Mouse (Mus musculus) frontal cortex, adult (tissue): ENCODE results near the gene Pik3r2.

Experiments used
- ATAC-seq: cut with Nextera tagmentation; 2 replicates; pipeline ENCODE4 v1.9.2; 2017; ENCODE audit warnings: mild to moderate bottlenecking, moderate library complexity, mixed read lengths; ENCODE audit not compliant: low TSS enrichment

Gene Pik3r2

GRCm38 (mm10) chr8:70801830-70802229 is 25.3 kb upstream of the Pik3r2 start:
- ATAC-seq, result no peak

- ATAC-seq, result 0 out of 2 replicates have a peak, but pooled peaks have one; percentile 3
Measured at GRCm38 (mm10) chr8:70801156-70801555, 24.6 kb upstream of the Pik3r2 start.

DNA sequence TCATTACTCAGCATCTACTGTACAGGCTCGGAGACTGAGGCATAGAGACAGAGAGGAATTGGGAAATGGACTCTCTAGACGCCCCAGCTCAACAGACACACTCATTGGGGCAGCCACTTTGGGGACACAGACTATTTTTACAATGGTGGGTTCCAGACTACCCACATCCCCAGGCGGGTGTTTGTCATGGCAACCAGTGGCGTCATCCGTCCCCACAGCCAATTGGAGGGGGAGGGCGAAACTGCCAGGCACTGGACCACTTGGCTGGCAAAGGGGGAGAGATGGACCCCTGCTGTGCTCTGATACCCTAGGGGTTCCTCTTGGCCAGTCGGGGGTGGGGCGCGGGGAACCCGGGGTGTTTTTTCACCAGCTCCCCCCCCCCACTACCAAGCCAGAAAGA is 24.1 kb upstream of the Pik3r2 start:
- ATAC-seq, result peak; percentile 11; the same call in 1 of the 2 replicates

GRCm38 (mm10) chr8:70798281-70798680 is 21.8 kb upstream of the Pik3r2 start:
- no peak for ATAC-seq

GRCm38 (mm10) chr8:70797081-70798070 is 20.9 kb upstream of the Pik3r2 start:
- peak; percentile 47 for ATAC-seq

DNA sequence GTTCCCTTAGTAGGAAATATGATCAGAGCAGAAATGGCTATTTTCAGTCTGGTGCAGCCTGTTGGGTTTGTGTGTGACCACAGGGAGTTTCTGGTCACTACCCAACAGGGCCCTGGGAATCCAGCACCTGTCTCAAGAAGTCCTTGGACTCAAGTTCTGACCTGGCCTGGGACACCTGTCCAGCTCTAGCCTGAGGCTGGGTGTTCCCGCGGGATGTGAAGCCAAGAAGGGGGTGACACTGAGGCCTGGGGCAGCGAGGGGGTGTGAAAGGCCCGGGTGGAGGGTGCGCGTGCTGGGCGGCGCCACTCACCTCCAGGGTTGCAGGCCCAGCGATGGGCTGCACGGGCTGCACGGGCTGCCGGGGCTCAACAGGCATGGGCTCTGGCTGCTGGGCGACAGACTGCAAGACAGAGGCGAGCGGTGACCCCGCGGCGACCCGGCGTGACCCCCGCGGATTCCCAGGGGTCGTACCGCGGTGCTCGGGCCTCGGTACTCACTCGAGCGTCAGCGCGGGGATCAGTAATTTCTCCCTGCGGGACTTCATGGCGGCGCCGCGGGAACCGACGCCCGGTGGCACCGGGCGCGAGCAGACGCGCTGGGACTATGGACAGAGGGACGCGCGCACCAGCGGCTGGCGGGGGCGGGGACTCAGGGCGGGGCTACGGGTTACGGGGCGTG is 20.0 kb upstream of the Pik3r2 start:
- ATAC-seq, result no peak

GRCm38 (mm10) chr8:70795370-70795769 is 18.9 kb upstream of the Pik3r2 start:
- no peak for ATAC-seq

DNA sequence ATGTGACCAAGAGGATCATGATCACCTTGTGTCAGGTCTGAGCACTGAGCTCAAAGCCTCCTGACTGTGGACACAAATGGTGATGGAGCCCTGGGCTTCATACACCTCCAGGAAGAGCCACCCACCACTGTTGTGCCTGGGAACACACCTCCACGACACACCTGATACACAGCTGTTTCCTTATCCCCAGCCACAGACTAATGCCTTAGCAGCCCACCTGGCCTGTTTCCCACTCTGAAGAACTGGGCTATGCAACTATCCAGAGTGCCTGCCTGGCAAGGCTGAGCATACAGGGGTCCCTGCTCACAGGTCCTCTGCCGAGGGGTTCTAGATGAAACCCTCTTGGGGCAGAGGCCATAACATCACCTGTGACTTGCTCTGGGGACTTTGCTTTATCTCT is 17.7 kb upstream of the Pik3r2 start:
- no peak for ATAC-seq

- peak; percentile 20; the same call in 1 of the 2 replicates for ATAC-seq
Measured at GRCm38 (mm10) chr8:70792700-70793099, 16.2 kb upstream of the Pik3r2 start.

DNA sequence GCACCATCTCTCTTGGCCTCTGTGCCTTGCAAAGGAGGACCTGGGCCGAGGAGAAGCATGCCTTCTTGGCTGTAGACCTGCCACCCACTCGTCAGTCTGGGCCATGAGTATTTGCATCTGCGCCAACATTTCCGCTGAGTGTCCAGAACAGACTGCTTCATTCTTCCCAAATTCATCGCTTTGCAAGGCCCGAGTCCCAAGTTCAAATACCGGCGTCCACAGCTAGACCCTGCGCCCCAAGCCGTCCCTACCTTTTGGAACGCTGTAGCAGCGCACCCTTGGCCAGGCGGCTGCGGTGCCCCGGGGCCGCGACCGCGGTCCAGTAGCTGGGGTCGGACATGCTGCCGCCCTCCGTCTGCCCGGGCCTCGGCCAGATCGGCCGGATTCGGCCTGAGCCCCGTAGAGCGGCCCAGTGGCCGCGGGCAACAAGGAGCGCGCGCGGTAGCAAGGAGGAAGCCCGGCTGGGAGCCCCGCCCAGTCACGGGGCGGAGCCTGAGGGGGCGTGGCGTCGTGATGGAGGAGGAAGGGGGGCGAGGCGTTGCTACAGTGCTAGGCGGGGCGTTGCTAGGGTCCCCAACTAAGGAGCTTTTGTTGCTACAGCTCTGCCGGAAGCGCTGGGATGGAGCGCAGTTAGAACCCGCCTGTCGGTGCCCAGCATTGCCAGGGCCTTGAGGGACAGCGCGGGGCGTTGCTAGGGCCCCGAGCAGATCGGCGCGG is 15.6 kb upstream of the Pik3r2 start:
- ATAC-seq, result peak; percentile 56

DNA sequence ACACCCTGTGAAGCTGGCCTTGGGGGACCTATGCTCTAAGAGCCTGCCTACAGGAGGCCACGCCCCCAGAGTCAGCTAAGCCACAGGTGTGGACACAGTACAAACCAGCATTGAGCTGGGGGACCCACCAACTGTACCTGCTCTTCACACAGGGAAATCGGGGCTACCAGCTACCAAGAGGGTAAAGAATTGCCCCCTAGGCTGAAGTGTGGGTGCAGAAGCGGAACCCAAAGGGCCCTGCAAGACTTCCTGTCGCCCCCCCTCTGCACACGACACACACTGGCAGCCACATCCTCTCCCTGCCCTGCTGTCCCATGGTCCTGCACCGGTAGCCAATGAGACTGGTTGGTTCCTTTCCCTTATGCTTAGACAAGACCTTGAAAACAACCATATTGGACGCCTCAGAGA is 14.8 kb upstream of the Pik3r2 start:
- ATAC-seq, result no peak

DNA sequence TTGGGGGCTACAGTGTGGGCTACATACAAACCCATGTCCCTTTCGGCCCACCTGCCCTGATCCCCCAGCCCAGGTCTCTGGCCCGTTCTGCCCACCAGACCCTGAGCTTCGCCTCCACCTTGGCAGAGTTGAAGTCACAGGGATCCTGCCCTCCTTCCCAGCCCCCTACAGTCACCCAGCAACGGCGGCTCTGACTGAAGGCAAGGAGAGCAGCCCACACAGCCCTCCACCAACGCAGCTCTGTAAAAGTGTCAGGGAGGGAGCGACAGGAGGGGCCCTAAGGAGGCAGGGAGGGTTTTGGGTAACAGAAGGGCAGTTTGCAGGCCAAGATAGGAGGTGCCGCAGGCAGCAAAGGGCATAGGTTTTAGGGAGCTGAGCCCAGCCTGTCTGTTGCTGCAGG is 14.3 kb upstream of the Pik3r2 start:
- ATAC-seq, result no peak

DNA sequence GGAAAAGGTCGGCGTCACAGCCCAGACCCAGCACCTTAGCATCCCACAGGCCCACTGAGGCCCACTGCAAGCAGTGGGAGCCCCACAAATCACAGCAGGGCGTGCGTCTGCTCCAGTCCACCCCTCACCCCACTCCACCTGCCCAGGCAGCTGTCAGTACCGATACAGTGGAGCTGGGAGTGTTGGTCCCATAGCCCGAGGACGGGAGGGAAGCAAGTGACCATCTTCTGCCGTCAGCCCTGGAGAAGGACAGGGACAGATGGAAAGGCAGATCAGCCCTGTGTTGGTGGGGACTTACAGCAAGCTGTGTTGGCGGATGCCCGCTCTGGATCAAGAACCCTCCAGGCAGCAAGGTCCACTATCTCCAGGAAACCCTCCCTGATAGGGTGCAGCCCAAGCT is 12.5 kb upstream of the Pik3r2 start:
- no peak for ATAC-seq

GRCm38 (mm10) chr8:70787941-70788667 is 11.6 kb upstream of the Pik3r2 start:
- no peak for ATAC-seq

DNA sequence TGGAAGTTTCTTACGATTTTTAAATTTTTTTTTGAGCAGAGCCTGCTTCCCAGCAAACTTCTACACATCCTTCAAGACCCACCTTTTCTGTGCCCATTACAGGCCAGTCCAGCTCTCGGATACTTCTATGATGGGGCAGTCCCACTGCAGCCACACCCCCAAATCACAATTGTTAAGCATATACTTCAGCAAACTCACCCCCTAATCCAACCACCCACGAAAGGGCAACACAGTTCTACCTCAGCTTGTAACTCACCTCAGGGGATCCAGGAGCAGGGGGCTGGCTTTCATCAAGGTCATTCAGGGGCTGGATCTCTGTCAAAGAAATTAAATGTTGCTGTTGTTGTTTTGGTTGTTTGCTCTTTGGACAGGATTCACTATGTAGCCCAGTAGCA is 10.5 kb upstream of the Pik3r2 start:
- no peak for ATAC-seq

- no peak for ATAC-seq
Measured at GRCm38 (mm10) chr8:70786291-70787050, 10.0 kb upstream of the Pik3r2 start.

DNA sequence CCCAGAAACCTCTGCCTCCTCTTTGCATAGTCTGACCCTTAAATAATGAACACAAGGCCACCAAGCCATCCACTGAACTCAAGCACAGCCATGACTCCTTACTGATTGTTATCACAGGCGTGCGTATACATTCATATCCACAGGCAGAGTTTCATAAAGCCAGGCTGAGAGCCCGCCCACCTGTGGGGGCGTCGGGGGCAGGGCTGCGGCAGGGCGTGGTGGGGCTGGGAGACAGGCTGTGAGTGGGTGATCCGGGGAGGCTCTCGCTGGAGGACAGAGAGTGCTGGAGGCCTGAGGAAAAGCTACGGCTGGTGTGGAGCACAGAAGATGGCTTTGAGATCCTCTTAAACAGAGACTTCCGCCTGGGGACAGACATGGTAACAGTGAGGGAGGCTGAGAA is 3.6 kb upstream of the Pik3r2 start:
- no peak for ATAC-seq

GRCm38 (mm10) chr8:70775851-70776495 is 540 bp downstream of the Pik3r2 start:
- no peak; the same call in 1 of the 2 replicates for ATAC-seq

GRCm38 (mm10) chr8:70775227-70775626 is 1.3 kb downstream of the Pik3r2 start:
- ATAC-seq, result no peak

DNA sequence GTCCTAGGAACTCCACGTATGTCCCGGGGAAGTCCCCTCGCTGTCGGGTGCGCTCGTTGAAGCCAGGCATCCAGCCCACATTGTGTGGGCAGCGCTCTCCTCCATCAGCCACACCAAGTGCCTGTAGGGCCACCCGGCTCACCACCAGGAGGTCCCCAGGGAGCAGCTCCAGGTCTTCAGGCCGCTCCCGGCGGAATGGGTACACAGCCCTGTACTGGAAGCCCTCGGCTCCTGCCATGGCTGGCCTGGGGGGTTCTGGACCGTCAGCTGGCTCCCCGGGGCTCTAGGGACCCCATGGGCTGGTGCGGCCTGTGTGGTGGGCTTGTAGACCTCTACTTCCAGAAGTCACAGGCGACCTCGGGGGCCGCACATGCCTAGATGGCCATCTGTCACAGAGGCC is 1.8 kb downstream of the Pik3r2 start:
- no peak for ATAC-seq
